Mouse (Mus musculus) lung, adult 2 months (tissue): ENCODE measurements at regions not wholly inside any gene's neighbourhood (a gene's known extent, or its start where the extent isn't known, plus 50 kb on each side); places are given as distances from the start of the nearest gene placed in this dataset.

Experiments used
- CTCF ChIP-seq: fragments of 200-500 bp; IDR thresholded peaks from 2 replicates; pipeline ENCODE4 v1.5.1; 2011; ENCODE audit warnings: mild to moderate bottlenecking, low read length, control low read depth; ENCODE audit not compliant: insufficient read depth
- POLR2A ChIP-seq: fragments of 200-500 bp; IDR thresholded peaks from 2 replicates; pipeline ENCODE4 v1.6.1; 2011; ENCODE audit warnings: low read depth, mild to moderate bottlenecking, control low read depth, low read length, borderline replicate concordance; ENCODE audit errors: extremely low read depth

DNA sequence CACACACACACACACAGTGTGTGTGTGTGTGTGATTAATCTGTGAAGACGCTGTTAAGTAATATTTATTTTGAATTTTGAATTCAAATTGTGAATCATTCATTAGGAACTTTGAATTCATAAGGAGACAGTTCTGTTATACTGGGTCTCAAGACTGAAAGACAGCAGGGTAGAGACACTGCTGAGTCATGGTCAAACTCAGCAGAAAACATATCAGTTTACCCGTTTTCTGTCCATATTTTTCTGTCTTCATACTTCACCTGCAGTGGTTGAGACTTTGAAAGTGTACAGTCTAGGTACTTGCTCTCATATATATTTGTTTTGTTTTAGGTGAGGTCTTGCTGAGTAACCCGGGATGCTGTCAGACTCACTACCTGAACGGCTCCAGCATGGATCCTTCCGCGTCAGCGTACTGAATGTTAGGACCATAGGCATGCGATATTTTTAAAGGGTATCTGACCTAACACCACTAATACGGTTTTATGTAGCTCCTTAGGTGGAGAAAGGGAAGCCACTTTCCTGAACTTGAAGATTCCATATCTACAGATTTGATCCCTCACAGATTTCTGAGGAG, 1104.6 kb upstream of the 2610301B20Rik start:
- TF ChIP-seq CTCF (no peak), POLR2A (no peak)
